Comparison of ENCODE assay signal across 28 mouse cellular contexts in the genomic region with DNA sequence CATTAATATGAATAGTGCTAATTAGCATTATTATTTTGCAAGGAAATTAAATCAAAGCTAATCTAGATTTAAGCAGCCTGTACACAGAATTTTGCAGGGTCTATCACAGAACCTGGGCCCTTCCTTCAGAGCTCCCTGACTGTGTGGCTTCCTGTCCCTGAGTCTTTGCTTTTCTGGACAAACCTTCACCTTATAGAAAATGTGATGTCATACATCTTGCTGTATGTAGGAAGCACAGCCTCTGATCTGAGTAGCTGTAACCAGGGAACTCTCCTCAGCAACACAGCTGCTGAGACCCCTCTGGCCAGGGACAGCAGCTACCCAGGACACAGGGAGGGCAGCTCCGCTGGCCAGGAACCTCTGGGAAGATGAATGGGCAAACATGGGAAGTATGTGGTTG. TPM values are rescaled to one million over a fixed set of nuclear protein-coding genes. Genes with fewer than 3 reads are reported as not detected.
DNase-seq lines count a peak whose midpoint lies in the region; TF ChIP-seq lines count a peak whose summit lies in the region.
"Had no signal": no experiment of that assay in that cellular context is flagged by ENCODE, and none has a peak within 500 bp of the region (broad histone marks: within the 10 kb centered on the region; RNA-seq: fewer than 3 reads in every experiment).

No protein-coding gene starts in this region.

- H3K27me3 ChIP-seq in spleen, adult 2 months (ENCODE audit: control insufficient read depth, insufficient read depth, low read length): no peaks in the 10 kb centered on the region
- H3K27me3 ChIP-seq in cerebellum, adult 2 months (ENCODE audit: control insufficient read depth, insufficient read depth, low read length): no peaks in the 10 kb centered on the region; the same call in 1 of the 2 replicates
- H3K27me3 ChIP-seq: embryonic facial prominence, embryonic 12.5 days; Patski had no signal

- 83% methylated on average over 1 of the region's 1 CpGs for whole genome bisulfite sequencing in spleen, adult 2 months
- WGBS in cerebellum, adult 2 months: 97% methylated on average over 1 of the region's 1 CpGs

- no peak for DNase-seq in spleen, adult 2 months (ENCODE audit: low read depth in 1 of 2, low spot score in 2 of 2)
- no peak for DNase-seq in spleen, adult 12 weeks (ENCODE audit: low spot score)
- peak; percentile 31 for DNase-seq in T-cell, adult 2 months (ENCODE audit: low spot score)
- peak; percentile 59 for DNase-seq in naive thymus-derived CD4-positive, alpha-beta T cell, adult 2 months (ENCODE audit: low read depth)
- DNase-seq in cerebellum, adult 2 months: no peak
- DNase-seq in adrenal gland, postnatal 4 days (ENCODE audit: low spot score in 2 of 2): no peak
- DNase-seq: adrenal gland, adult 8-10 months; adrenal gland, postnatal 25 days; cerebellum, adult 18-20 months; cerebellum, adult 9-11 months; cerebellum, postnatal 25 days; gastrocnemius, postnatal 10 days; gastrocnemius, postnatal 36 days; heart, adult 2 months; heart, postnatal 14 days; heart, postnatal 4 days; kidney, adult 11 months had no signal

- TF ChIP-seq CTCF in spleen, adult 2 months (IDR thresholded peaks at IDR 0.05; ENCODE audit: extremely low read depth, insufficient read depth, insufficient read length, insufficient replicate concordance): no peak
- TF ChIP-seq CTCF in cerebellum, adult 2 months (IDR thresholded peaks at IDR 0.05; ENCODE audit: borderline replicate concordance, insufficient read depth, low read depth, low read length): no peak

- TF ChIP-seq POLR2A in spleen, adult 2 months (IDR thresholded peaks at IDR 0.05; ENCODE audit: low read depth, low read length): no peak
- TF ChIP-seq POLR2A in cerebellum, adult 2 months (IDR thresholded peaks at IDR 0.05; ENCODE audit: borderline replicate concordance, insufficient read depth, low read length): no peak

- H3K36me3 ChIP-seq in spleen, adult 2 months (ENCODE audit: control insufficient read depth, insufficient read depth, low read length): no peaks in the 10 kb centered on the region
- H3K36me3 ChIP-seq: embryonic facial prominence, embryonic 12.5 days; embryonic facial prominence, embryonic 15.5 days; G1E; heart, embryonic 10.5 days; heart, embryonic 13.5 days had no signal

- no peaks in the 10 kb centered on the region for H3K4me1 ChIP-seq in spleen, adult 2 months (ENCODE audit: control insufficient read depth, insufficient read depth, insufficient read length)
- H3K4me1 ChIP-seq in cerebellum, adult 2 months (ENCODE audit: control insufficient read depth, insufficient read depth, low read length): no peaks in the 10 kb centered on the region

- H3K27ac ChIP-seq in spleen, adult 2 months (ENCODE audit: insufficient read depth, low read length): peak overlapping the region; percentile 83
- H3K27ac ChIP-seq in cerebellum, adult 2 months (ENCODE audit: insufficient read depth, low read length): no peak overlapping the region
- H3K27ac ChIP-seq: embryonic facial prominence, embryonic 12.5 days; embryonic facial prominence, embryonic 15.5 days; forebrain, embryonic 13.5 days; heart, adult 2 months; heart, embryonic 10.5 days; heart, embryonic 13.5 days; hindbrain, embryonic 14.5 days; hindbrain, postnatal 0 days had no signal

- no peak overlapping the region for H3K4me3 ChIP-seq in spleen, adult 2 months (ENCODE audit: extremely low read depth, insufficient read depth, insufficient read length)
- no peak overlapping the region for H3K4me3 ChIP-seq in cerebellum, adult 2 months (replicated peaks; ENCODE audit: insufficient read depth, low read depth, low read length)
- H3K4me3 ChIP-seq: embryonic facial prominence, embryonic 12.5 days; embryonic facial prominence, embryonic 15.5 days; forebrain, embryonic 13.5 days; heart, adult 2 months; heart, embryonic 10.5 days; heart, embryonic 13.5 days had no signal

RNA-seq across cellular contexts. Expression of gene Camk1g, which starts 51.7 kb away (rescaled TPM):
- polyA plus RNA-seq in spleen, adult 2 months (2012; rRNA removed): 0.12 and 0.26 TPM in 2 replicates
- polyA plus RNA-seq in cerebellum, adult 2 months (2012; rRNA removed): 23.4 and 26.4 TPM in 2 replicates
- 1 to 10 TPM; 1.8 to 3.6 TPM for total RNA-seq in adrenal gland, postnatal 4 days (2021)
- total RNA-seq: CH12.LX; G1E; granulocyte monocyte progenitor cell, adult 5-6 weeks had no signal
- polyA plus RNA-seq: G1E had no signal

Comparison
In these comparisons a context has a peak if more than half of its experiments do, and no peak if none do; other contexts are left out.
1. DNase-seq: peak in T-cell, adult 2 months (single experiment) and naive thymus-derived CD4-positive, alpha-beta T cell, adult 2 months (single experiment); none in spleen, adult 2 months (0 of 2), spleen, adult 12 weeks (single experiment), cerebellum, adult 2 months (0 of 2) and adrenal gland, postnatal 4 days (0 of 2).
2. RNA of gene Camk1g, which starts 51.7 kb away (polyA plus RNA-seq): 23.4 to 26.4 TPM in cerebellum, adult 2 months; 0.12 to 0.26 TPM in spleen, adult 2 months; every median in the first group is over 10 times any median in the second.